21 mouse cellular contexts compared by ENCODE assay signal in the genomic region with DNA sequence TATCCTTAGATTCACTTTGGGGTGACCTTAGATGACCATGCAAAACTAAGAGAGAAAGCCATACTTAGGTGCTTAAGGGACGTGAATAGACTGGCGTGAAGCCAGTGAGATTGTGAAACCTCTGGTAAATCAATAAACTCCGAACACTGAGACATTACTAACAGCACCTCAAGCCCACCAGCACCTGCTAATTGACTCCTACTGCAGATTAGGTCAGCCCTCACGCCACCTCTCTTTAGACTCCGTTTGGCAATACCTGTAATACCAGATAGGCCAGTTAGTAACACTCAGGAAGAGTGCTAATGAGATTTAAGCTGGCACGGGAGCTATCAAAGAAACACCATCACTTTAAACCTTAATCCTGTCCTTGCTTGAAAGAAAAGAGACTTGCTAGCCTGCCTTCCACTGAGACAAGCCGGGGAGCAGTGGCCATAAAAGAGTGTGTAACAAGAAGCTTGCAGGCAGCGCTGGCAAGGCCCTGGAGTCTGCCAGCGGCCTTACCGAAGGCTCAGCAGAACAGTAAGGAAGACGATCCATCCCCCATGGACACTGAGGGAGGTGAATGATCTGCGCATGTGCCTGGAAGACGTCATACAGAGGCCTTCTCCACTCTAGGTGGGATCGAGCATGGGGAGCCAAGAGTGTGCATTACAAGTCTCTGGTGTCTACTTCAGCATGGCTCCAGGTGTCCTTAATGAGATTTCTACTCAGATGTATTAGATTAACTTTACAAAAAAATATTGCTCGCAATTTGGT.
DNase-seq lines count a peak whose midpoint lies in the region; ATAC-seq and TF ChIP-seq lines count a peak whose summit lies in the region.
"Had no signal": no experiment of that assay in that cellular context is flagged by ENCODE, and none has a peak within 500 bp of the region (broad histone marks: within the 10 kb centered on the region; RNA-seq: fewer than 3 reads in every experiment).

No protein-coding gene starts in this region.

- H3K27ac ChIP-seq in intestine, embryonic 16.5 days (ENCODE audit: low read length), result no peak overlapping the region
- no peak overlapping the region for H3K27ac ChIP-seq in stomach, postnatal 0 days (replicated peaks)
- no peak overlapping the region for H3K27ac ChIP-seq in forebrain, embryonic 15.5 days (replicated peaks)
- H3K27ac ChIP-seq: heart, embryonic 10.5 days; liver, embryonic 14.5 days; macrophage; midbrain, embryonic 10.5 days; neural tube, embryonic 12.5 days had no signal

- H3K27me3 ChIP-seq in intestine, embryonic 16.5 days (replicated peaks; ENCODE audit: control insufficient read depth, insufficient read depth, low read length), result no peaks in the 10 kb centered on the region
- H3K27me3 ChIP-seq in stomach, postnatal 0 days (ENCODE audit: control insufficient read depth, insufficient read depth, low read length), result no peaks in the 10 kb centered on the region
- H3K27me3 ChIP-seq in forebrain, embryonic 15.5 days, result no peaks in the 10 kb centered on the region
- H3K27me3 ChIP-seq: CH12.LX; neural tube, embryonic 12.5 days had no signal

- H3K4me2 ChIP-seq in intestine, embryonic 16.5 days (ENCODE audit: low read depth, low read length), result no peak overlapping the region
- H3K4me2 ChIP-seq in stomach, postnatal 0 days (replicated peaks; ENCODE audit: low read depth), result no peak overlapping the region
- H3K4me2 ChIP-seq in forebrain, embryonic 15.5 days (replicated peaks), result no peak overlapping the region
- H3K4me2 ChIP-seq: neural tube, embryonic 12.5 days had no signal

- H3K36me3 ChIP-seq in intestine, embryonic 16.5 days (ENCODE audit: control insufficient read depth, insufficient read depth, low read length), result no peaks in the 10 kb centered on the region
- no peaks in the 10 kb centered on the region for H3K36me3 ChIP-seq in stomach, postnatal 0 days (ENCODE audit: control insufficient read depth, insufficient read depth, low read length)
- no peaks in the 10 kb centered on the region for H3K36me3 ChIP-seq in forebrain, embryonic 15.5 days
- H3K36me3 ChIP-seq: heart, embryonic 10.5 days; midbrain, embryonic 10.5 days; neural tube, embryonic 12.5 days had no signal

- ATAC-seq in intestine, embryonic 16.5 days, result peak; percentile 80
- ATAC-seq in stomach, postnatal 0 days (ENCODE audit: low FRiP score, low TSS enrichment), result peak; percentile 61; the same call in 1 of the 2 replicates
- no peak for ATAC-seq in forebrain, embryonic 15.5 days (replicated peaks)

- 48% methylated on average over 15 of the region's 15 CpGs for WGBS in intestine, embryonic 16.5 days
- 58% methylated on average over 15 of the region's 15 CpGs for WGBS in stomach, postnatal 0 days
- WGBS in forebrain, embryonic 15.5 days, result 48% methylated on average over 15 of the region's 15 CpGs

- no peak for TF ChIP-seq CTCF in stomach, postnatal 0 days (IDR thresholded peaks at IDR 0.05; ENCODE audit: low read depth)

- H3K9me3 ChIP-seq in intestine, embryonic 16.5 days (ENCODE audit: control insufficient read depth, low read length), result no peaks in the 10 kb centered on the region
- H3K9me3 ChIP-seq in stomach, postnatal 0 days (ENCODE audit: control insufficient read depth, low read length), result no peaks in the 10 kb centered on the region
- H3K9me3 ChIP-seq in forebrain, embryonic 15.5 days, result no peaks in the 10 kb centered on the region
- H3K9me3 ChIP-seq: heart, embryonic 10.5 days; midbrain, embryonic 10.5 days; neural tube, embryonic 12.5 days had no signal

- no peak for TF ChIP-seq EP300 in stomach, postnatal 0 days (optimal IDR thresholded peaks at IDR 0.05)

- H3K4me1 ChIP-seq in intestine, embryonic 16.5 days (ENCODE audit: control insufficient read depth, insufficient read depth, low read length), result no peaks in the 10 kb centered on the region
- H3K4me1 ChIP-seq in stomach, postnatal 0 days (replicated peaks; ENCODE audit: control insufficient read depth, insufficient read depth), result no peaks in the 10 kb centered on the region
- H3K4me1 ChIP-seq in forebrain, embryonic 15.5 days, result no peaks in the 10 kb centered on the region
- H3K4me1 ChIP-seq: midbrain, embryonic 10.5 days; neural tube, embryonic 12.5 days had no signal

- H3K9ac ChIP-seq in intestine, embryonic 16.5 days (ENCODE audit: low read depth, low read length), result no peak overlapping the region
- H3K9ac ChIP-seq in stomach, postnatal 0 days (ENCODE audit: low read length), result no peak overlapping the region
- no peak overlapping the region for H3K9ac ChIP-seq in forebrain, embryonic 15.5 days (replicated peaks)
- H3K9ac ChIP-seq: liver, embryonic 14.5 days; neural tube, embryonic 12.5 days had no signal

- no peak overlapping the region for H3K4me3 ChIP-seq in intestine, embryonic 16.5 days (ENCODE audit: low read length)
- H3K4me3 ChIP-seq in stomach, postnatal 0 days (ENCODE audit: low read depth, low read length), result no peak overlapping the region
- H3K4me3 ChIP-seq in forebrain, embryonic 15.5 days, result no peak overlapping the region
- H3K4me3 ChIP-seq: heart, embryonic 10.5 days; midbrain, embryonic 10.5 days; neural tube, embryonic 12.5 days had no signal

- peak; percentile 46 for DNase-seq in heart, adult 11 months
- no peak for DNase-seq in heart, postnatal 4 days
- DNase-seq in lung, postnatal 10 days, result peak; percentile 32
- no peak for DNase-seq in stomach, postnatal 0 days (ENCODE audit: low spot score)
- DNase-seq in kidney, adult 9 months, result no peak
- DNase-seq: adrenal gland, postnatal 14 days; cerebellum, adult 11-12 months; cerebellum, postnatal 25 days; embryo, embryonic 11 days; kidney, adult 8-10 months; kidney, postnatal 36 days; spleen, adult 18-20 months; thymus, postnatal 25 days had no signal

Comparison
In these comparisons a context has a peak if more than half of its experiments do, and no peak if none do; other contexts are left out.
1. DNase-seq: peak in heart, adult 11 months (single experiment) and lung, postnatal 10 days (single experiment); none in heart, postnatal 4 days (single experiment), stomach, postnatal 0 days (single experiment) and kidney, adult 9 months (single experiment).